Mouse (Mus musculus): Measurements from ENCODE around the gene Tedc2.

GRCm38 (mm10) chr17:24225851-24226250, 5.2 kb upstream of the Tedc2 start:
- no peak for TF ChIP-seq CTCF (IDR thresholded peaks at IDR 0.05)
- TF ChIP-seq POLR2A (IDR thresholded peaks at IDR 0.05; ENCODE audit: insufficient read depth, low read depth, low read length) = no peak
